Mouse (Mus musculus) kidney, adult 18-20 months (tissue): Measurements from ENCODE around the gene Pgm3.
"Not testable (repeated sequence)": the region's sequence is repeated elsewhere in the genome, so short reads cannot be mapped to it uniquely, and the experiment has no call there.

Source experiments
- DNase-seq: peaks from one replicate; pipeline ENCODE4 v3.0.0; 2021

Gene Pgm3

GRCm38 (mm10) chr9:86571540-86572135 is at the start of gene Pgm3, which contains the start of gene Rwdd2a:
Pgm3 (minus strand) TSS chr9:86571842.
Rwdd2a (plus strand) TSS chr9:86571991.
- peak; percentile 96 for DNase-seq

GRCm38 (mm10) chr9:86619341-86620139 is 47.9 kb upstream of the Pgm3 start:
- no peak for DNase-seq

- no peak for DNase-seq
Observed at GRCm38 (mm10) chr9:86617837-86618492, 46.3 kb upstream of the Pgm3 start.

- no peak for DNase-seq
Observed at GRCm38 (mm10) chr9:86615765-86616164, 44.1 kb upstream of the Pgm3 start.

- DNase-seq = no peak
Observed at GRCm38 (mm10) chr9:86612091-86612490, 40.4 kb upstream of the Pgm3 start.

GRCm38 (mm10) chr9:86605776-86606175 is 34.1 kb upstream of the Pgm3 start:
- DNase-seq = no peak

- DNase-seq = no peak
Observed at GRCm38 (mm10) chr9:86599723-86600303, 28.2 kb upstream of the Pgm3 start.

- not testable (repeated sequence) for DNase-seq
Observed at GRCm38 (mm10) chr9:86596983-86597382, 25.3 kb upstream of the Pgm3 start.

- not testable (repeated sequence) for DNase-seq
Observed at GRCm38 (mm10) chr9:86594357-86594767, 22.7 kb upstream of the Pgm3 start.

- DNase-seq = no peak
Observed at GRCm38 (mm10) chr9:86592676-86593668, 21.3 kb upstream of the Pgm3 start.

- DNase-seq = no peak
Observed at GRCm38 (mm10) chr9:86587019-86587795, 15.6 kb upstream of the Pgm3 start.

- DNase-seq = peak; percentile 73
Observed at GRCm38 (mm10) chr9:86583740-86584139, 12.1 kb upstream of the Pgm3 start.

- no peak for DNase-seq
Observed at GRCm38 (mm10) chr9:86579657-86580056, 8.0 kb upstream of the Pgm3 start.

- DNase-seq = no peak
Observed at GRCm38 (mm10) chr9:86575178-86575577, 3.5 kb upstream of the Pgm3 start.

- no peak for DNase-seq
Observed at GRCm38 (mm10) chr9:86573616-86574303, 2.1 kb upstream of the Pgm3 start.

- DNase-seq = peak; percentile 87
Observed at GRCm38 (mm10) chr9:86572636-86573291, 1.1 kb upstream of the Pgm3 start.

GRCm38 (mm10) chr9:86572196-86572595 is 554 bp upstream of the Pgm3 start:
- no peak for DNase-seq

- DNase-seq = no peak
Observed at GRCm38 (mm10) chr9:86570946-86571345, 696 bp downstream of the Pgm3 start.

GRCm38 (mm10) chr9:86570261-86570890 is 1.3 kb downstream of the Pgm3 start:
- DNase-seq = peak; percentile 32
